Mouse (Mus musculus) ovary, adult 2 months (tissue): ENCODE measurements around the gene Gm10801. TPM values are rescaled to one million over a fixed set of nuclear protein-coding genes. Genes with fewer than 3 reads are reported as not detected.

Source experiments
- polyA plus RNA-seq: library from polyadenylated mRNA; depleted of rRNA; stranded (reverse); fragments of >200 nt; gene quantifications from 2 replicates; pipeline ENCODE4 v1.2.3, GENCODE M21; 2012; rRNA removed

The Gm10801 gene
- not detected in 2 replicates for polyA plus RNA-seq

GRCm38 (mm10) chr2:98661937-98662336 lies at the start of gene Gm10801:
Gene Gm10801 (plus strand): TSS chr2:98662237.

GRCm38 (mm10) chr2:98667201-98667600 lies 5.2 kb downstream of the Gm10801 start, which contains the start of gene Gm10800:
Gene Gm10800 (minus strand): TSS chr2:98667301.

Other genes with a start within 250 kb of the Gm10801 start
- 0.37 TPM in 1 of 2 replicates, not detected in the other for gene Gm10800, start 5.1 kb downstream of the Gm10801 start, polyA plus RNA-seq